In the genomic region with DNA sequence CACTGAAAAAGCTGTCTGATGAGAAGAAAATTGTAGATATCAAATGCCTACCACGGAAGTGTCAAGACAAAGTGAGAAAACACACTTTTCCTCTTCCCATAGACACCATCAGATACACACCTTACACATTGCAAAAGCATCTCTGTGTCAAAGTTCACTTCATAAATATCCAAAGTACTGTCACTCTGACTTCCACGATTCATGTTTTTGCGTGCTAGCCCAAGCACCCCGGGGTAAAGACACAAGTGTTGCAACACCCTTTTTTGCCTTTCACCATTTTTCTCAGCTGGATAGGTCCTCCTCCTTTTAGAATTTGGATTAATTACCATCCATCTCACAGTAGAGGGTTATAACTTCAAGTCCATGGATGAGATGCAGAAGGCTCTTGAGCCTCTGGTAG, we compare ENCODE assay signal across 9 mouse cellular contexts. TPM values are rescaled to one million over a fixed set of nuclear protein-coding genes. Genes with fewer than 3 reads are reported as not detected.
DNase-seq lines count a peak whose midpoint lies in the region; ATAC-seq lines count a peak whose summit lies in the region.
"Had no signal": no experiment of that assay in that cellular context is flagged by ENCODE, and none has a peak within 500 bp of the region (broad histone marks: within the 10 kb centered on the region; RNA-seq: fewer than 3 reads in every experiment).

No protein-coding gene starts in this region.

- H3K4me1 ChIP-seq in heart, embryonic 14.5 days (ENCODE audit: control insufficient read depth in 2 of 2, insufficient read depth in 2 of 2, low read length in 2 of 2): peaks cover 5 to 38% of the 10 kb centered on the region in 2 experiments; a peak in 3 of 4 replicates
- peaks cover 42% of the 10 kb centered on the region for H3K4me1 ChIP-seq in hindbrain, embryonic 13.5 days (replicated peaks)
- H3K4me1 ChIP-seq in midbrain, embryonic 11.5 days (ENCODE audit: control insufficient read depth, insufficient read depth, low read length): peaks cover 16% of the 10 kb centered on the region

- intact Hi-C loops in heart, postnatal 25 days (cut with DNase I): loop anchor here (5.0 kb wide), 1 partner anchor 68 kb away; a partner anchor contains a TSS
- intact Hi-C loops in gastrocnemius, postnatal 36 days (cut with DNase I): no loop called here

- 84% methylated on average over 4 of the region's 4 CpGs for WGBS in heart, embryonic 14.5 days
- WGBS in hindbrain, embryonic 13.5 days: 95% methylated on average over 4 of the region's 4 CpGs
- 95% methylated on average over 4 of the region's 4 CpGs for WGBS in midbrain, embryonic 11.5 days

- no peaks in the 10 kb centered on the region for H3K27me3 ChIP-seq in heart, embryonic 14.5 days (ENCODE audit: control insufficient read depth, insufficient read depth, low read length)
- H3K27me3 ChIP-seq in hindbrain, embryonic 13.5 days: no peaks in the 10 kb centered on the region
- no peaks in the 10 kb centered on the region for H3K27me3 ChIP-seq in midbrain, embryonic 11.5 days (ENCODE audit: control insufficient read depth, insufficient read depth, low read length)

- H3K4me2 ChIP-seq in heart, embryonic 14.5 days (ENCODE audit: low read length): peak overlapping the region; percentile 71
- H3K4me2 ChIP-seq in hindbrain, embryonic 13.5 days: peak overlapping the region; percentile 81
- H3K4me2 ChIP-seq in midbrain, embryonic 11.5 days: peak overlapping the region; percentile 97

- H3K36me3 ChIP-seq in heart, embryonic 14.5 days (ENCODE audit: control insufficient read depth, insufficient read depth, low read length): no peaks in the 10 kb centered on the region
- no peaks in the 10 kb centered on the region for H3K36me3 ChIP-seq in hindbrain, embryonic 13.5 days
- H3K36me3 ChIP-seq in midbrain, embryonic 11.5 days (ENCODE audit: control insufficient read depth, insufficient read depth, low read length): no peaks in the 10 kb centered on the region

- H3K9ac ChIP-seq in heart, embryonic 14.5 days (ENCODE audit: low read length): peak overlapping the region; percentile 97
- H3K9ac ChIP-seq in hindbrain, embryonic 13.5 days: peak overlapping the region; percentile 96; the same call in 1 of the 2 replicates
- H3K9ac ChIP-seq in midbrain, embryonic 11.5 days (ENCODE audit: low read length): no peak overlapping the region

- peak overlapping the region in 1 of 2 experiments; percentile 95; a peak in 1 of 4 replicates for H3K4me3 ChIP-seq in heart, embryonic 14.5 days (ENCODE audit: control insufficient read depth in 1 of 2, insufficient read depth in 1 of 2, low read depth in 1 of 2, low read length in 2 of 2)
- peak overlapping the region; percentile 97 for H3K4me3 ChIP-seq in hindbrain, embryonic 13.5 days
- peak overlapping the region; percentile 99 for H3K4me3 ChIP-seq in midbrain, embryonic 11.5 days (ENCODE audit: low read depth, low read length)

- no peaks in the 10 kb centered on the region for H3K9me3 ChIP-seq in heart, embryonic 14.5 days (ENCODE audit: control insufficient read depth, low read length)
- H3K9me3 ChIP-seq in hindbrain, embryonic 13.5 days: no peaks in the 10 kb centered on the region
- H3K9me3 ChIP-seq in midbrain, embryonic 11.5 days (ENCODE audit: control insufficient read depth, low read length): no peaks in the 10 kb centered on the region

- H3K27ac ChIP-seq in heart, embryonic 14.5 days (replicated peaks in 1 of 2; ENCODE audit: control insufficient read depth in 1 of 2, insufficient read depth in 1 of 2, low read depth in 2 of 2, low read length in 2 of 2): peak overlapping the region in 1 of 2 experiments; percentile 95; a peak in 1 of 4 replicates
- H3K27ac ChIP-seq in hindbrain, embryonic 13.5 days: no peak overlapping the region
- H3K27ac ChIP-seq in midbrain, embryonic 11.5 days (ENCODE audit: low read depth, low read length): no peak overlapping the region

- no peak for ATAC-seq in heart, embryonic 14.5 days (ENCODE audit: insufficient number of reproducible peaks, insufficient read depth, low FRiP score, low read depth)
- ATAC-seq in hindbrain, embryonic 13.5 days (ENCODE audit: low FRiP score): no peak
- ATAC-seq in midbrain, embryonic 11.5 days (ENCODE audit: low FRiP score): no peak

- DNase-seq in heart, postnatal 25 days (ENCODE audit: low spot score): no peak
- peak; percentile 45 for DNase-seq in NIH3T3 (ENCODE audit: low read depth)
- no peak for DNase-seq in midbrain, embryonic 11.5 days (ENCODE audit: low spot score, missing footprints)
- no peak for DNase-seq in adrenal gland, postnatal 25 days
- no peak for DNase-seq in gastrocnemius, postnatal 36 days
- no peak for DNase-seq in gastrocnemius, postnatal 4 days (ENCODE audit: low spot score in 2 of 2)
- DNase-seq: cerebellum, adult 11 months had no signal

RNA-seq across cellular contexts. Expression of a gene that starts 10.8 kb away (rescaled TPM):
- polyA plus RNA-seq in heart, embryonic 14.5 days (2014; fragmentation: Nextera tagmentation; extraction: Ambion mirVana): 44.5 and 45.6 TPM in 2 replicates
- 10 to 100 TPM; 45.0 to 46.1 TPM for total RNA-seq in heart, postnatal 25 days (2021)
- 64.5 and 68.6 TPM in 2 replicates for polyA plus RNA-seq in hindbrain, embryonic 13.5 days (2015; fragmentation: Nextera tagmentation; extraction: Ambion mirVana)
- 41.2 and 47.7 TPM in 2 replicates for polyA plus RNA-seq in midbrain, embryonic 11.5 days (2014; fragmentation: Nextera tagmentation; extraction: Ambion mirVana)
- 52.0 and 57.2 TPM in 2 replicates for total RNA-seq in adrenal gland, postnatal 25 days (2021)
- total RNA-seq in gastrocnemius, postnatal 36 days (2021): 10 to 100 TPM; 35.5 to 39.9 TPM
- 10 to 100 TPM; 52.6 to 60.6 TPM for total RNA-seq in gastrocnemius, postnatal 4 days (2021)

RNA-seq across cellular contexts. Expression of a gene that starts 23.6 kb away (rescaled TPM):
- 23.6 and 26.0 TPM in 2 replicates for polyA plus RNA-seq in heart, embryonic 14.5 days (2014; fragmentation: Nextera tagmentation; extraction: Ambion mirVana)
- total RNA-seq in heart, postnatal 25 days (2021): 1 to 10 TPM; 9.1 to 9.6 TPM
- polyA plus RNA-seq in hindbrain, embryonic 13.5 days (2015; fragmentation: Nextera tagmentation; extraction: Ambion mirVana): 36.8 and 37.4 TPM in 2 replicates
- polyA plus RNA-seq in midbrain, embryonic 11.5 days (2014; fragmentation: Nextera tagmentation; extraction: Ambion mirVana): 26.8 and 27.3 TPM in 2 replicates
- total RNA-seq in adrenal gland, postnatal 25 days (2021): 38.1 and 45.6 TPM in 2 replicates
- 10 to 100 TPM in 1 of 2 experiments, 1 to 10 TPM in 1; 8.4 to 10.4 TPM for total RNA-seq in gastrocnemius, postnatal 36 days (2021)
- total RNA-seq in gastrocnemius, postnatal 4 days (2021): 10 to 100 TPM; 20.2 to 24.7 TPM

RNA-seq across cellular contexts. Expression of a gene that starts 29.5 kb away (rescaled TPM):
- 581 and 616 TPM in 2 replicates for polyA plus RNA-seq in heart, embryonic 14.5 days (2014; fragmentation: Nextera tagmentation; extraction: Ambion mirVana)
- total RNA-seq in heart, postnatal 25 days (2021): 100 to 1,000 TPM; 225 to 246 TPM
- polyA plus RNA-seq in hindbrain, embryonic 13.5 days (2015; fragmentation: Nextera tagmentation; extraction: Ambion mirVana): 1,028 and 1,039 TPM in 2 replicates
- 437 and 465 TPM in 2 replicates for polyA plus RNA-seq in midbrain, embryonic 11.5 days (2014; fragmentation: Nextera tagmentation; extraction: Ambion mirVana)
- total RNA-seq in adrenal gland, postnatal 25 days (2021): 412 and 427 TPM in 2 replicates
- 100 to 1,000 TPM; 142 to 153 TPM for total RNA-seq in gastrocnemius, postnatal 36 days (2021)
- 100 to 1,000 TPM; 193 to 194 TPM for total RNA-seq in gastrocnemius, postnatal 4 days (2021)
